Mouse (Mus musculus) embryonic facial prominence, embryonic 13.5 days (tissue): ENCODE data around the gene Ppp1r21. TPM values are rescaled to one million over a fixed set of nuclear protein-coding genes. Genes with fewer than 3 reads are reported as not detected.

ENCODE experiments used
- ATAC-seq: fragments of 200-750 bp; cut with Nextera tagmentation; 2 replicates; pipeline ENCODE4 v1.8.0; 2017; ENCODE audit warnings: low read depth; ENCODE audit not compliant: insufficient number of reproducible peaks, insufficient read depth, low FRiP score, low TSS enrichment
- H3K27ac ChIP-seq: fragments of 300-500 bp; sonication (generic); 2 replicates; pipeline ENCODE4 v1.5.1; 2015; ENCODE audit warnings: moderate library complexity, mild to moderate bottlenecking, inconsistent platforms
- H3K27me3 ChIP-seq: fragments of 300-500 bp; sonication (generic); 2 replicates; pipeline ENCODE4 v1.6.1; 2015; ENCODE audit warnings: mild to moderate bottlenecking, inconsistent platforms
- H3K36me3 ChIP-seq: fragments of 300-500 bp; sonication (generic); 2 replicates; pipeline ENCODE4 v1.6.1; 2015; ENCODE audit warnings: mild to moderate bottlenecking, inconsistent platforms
- H3K4me1 ChIP-seq: fragments of 300-500 bp; sonication (generic); 2 replicates; pipeline ENCODE4 v1.6.1; 2015; ENCODE audit warnings: inconsistent platforms
- H3K4me2 ChIP-seq: fragments of 300-500 bp; sonication (generic); 2 replicates; pipeline ENCODE4 v1.6.1; 2015; ENCODE audit warnings: moderate library complexity, mild to moderate bottlenecking, inconsistent platforms
- H3K4me3 ChIP-seq: fragments of 300-500 bp; sonication (generic); 2 replicates; pipeline ENCODE4 v1.5.1; 2015; ENCODE audit warnings: mild to moderate bottlenecking, inconsistent platforms
- H3K9ac ChIP-seq: fragments of 300-500 bp; sonication (generic); 2 replicates; pipeline ENCODE4 v1.6.1; 2015; ENCODE audit warnings: mild to moderate bottlenecking, inconsistent platforms
- H3K9me3 ChIP-seq: fragments of 300-500 bp; sonication (generic); 2 replicates; pipeline ENCODE4 v1.6.1; 2016; ENCODE audit warnings: inconsistent platforms
- WGBS: fragments of 180-500 bp; shearing (Covaris S2); methylation state at CpG from one replicate; pipeline ENCODE4 v1.1.7; 2015; ENCODE audit warnings: mixed read lengths; 5-methylcytosine and 5-hydroxymethylcytosine counted together
- polyA plus RNA-seq: library from polyadenylated mRNA; unstranded; fragments of >200 nt; fragmentation: Nextera tagmentation; extraction: Ambion mirVana; gene quantifications from 2 replicates; pipeline ENCODE4 v1.2.1, GENCODE M21; 2015

Ppp1r21 gene
- polyA plus RNA-seq, 1 experiment from 2014 or later = 19.6 TPM

DNA sequence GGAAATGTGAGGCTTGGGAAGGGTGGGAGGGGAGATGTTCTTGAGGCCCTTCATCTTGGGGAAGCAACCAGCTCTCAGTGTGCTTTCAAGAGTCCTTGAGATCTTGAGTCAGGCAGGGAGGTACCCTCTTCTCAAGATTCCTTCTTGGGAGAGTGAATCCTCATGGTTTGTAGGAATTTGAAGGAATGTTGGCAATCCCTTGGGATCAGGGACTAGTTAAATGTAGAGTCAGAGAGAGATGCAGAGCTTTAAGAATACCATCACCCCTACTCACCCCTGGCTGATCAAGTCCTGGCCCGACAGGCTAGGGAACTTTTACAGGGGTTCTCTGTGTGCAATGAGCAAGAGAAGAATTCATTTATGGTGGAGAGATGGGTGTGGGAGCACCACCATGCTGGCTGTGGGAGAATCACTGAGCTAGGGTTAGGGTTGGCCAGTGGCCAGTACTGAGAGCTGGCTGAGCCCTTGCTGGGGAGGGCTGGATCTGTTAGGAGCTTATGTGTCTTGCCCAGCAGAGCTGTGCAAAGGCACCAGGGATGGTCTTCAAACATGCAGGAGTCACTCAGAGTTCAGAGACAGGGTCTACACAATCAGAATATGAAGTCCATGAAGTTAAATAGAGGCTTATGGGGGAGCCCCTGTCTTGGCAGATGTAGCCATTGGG, 85.7 kb downstream of the Ppp1r21 start:
- 85% methylated on average over 1 of the region's 1 CpGs for WGBS
- Histone ChIP-seq H3K4me3 (no peak overlapping the region), H3K9me3 (no peaks in the 10 kb centered on the region), H3K4me2 (no peak overlapping the region), H3K36me3 (peaks cover 11% of the 10 kb centered on the region), H3K27me3 (no peaks in the 10 kb centered on the region), H3K27ac (no peak overlapping the region), H3K4me1 (peaks cover 18% of the 10 kb centered on the region), H3K9ac (no peak overlapping the region)
- ATAC-seq = no peak

DNA sequence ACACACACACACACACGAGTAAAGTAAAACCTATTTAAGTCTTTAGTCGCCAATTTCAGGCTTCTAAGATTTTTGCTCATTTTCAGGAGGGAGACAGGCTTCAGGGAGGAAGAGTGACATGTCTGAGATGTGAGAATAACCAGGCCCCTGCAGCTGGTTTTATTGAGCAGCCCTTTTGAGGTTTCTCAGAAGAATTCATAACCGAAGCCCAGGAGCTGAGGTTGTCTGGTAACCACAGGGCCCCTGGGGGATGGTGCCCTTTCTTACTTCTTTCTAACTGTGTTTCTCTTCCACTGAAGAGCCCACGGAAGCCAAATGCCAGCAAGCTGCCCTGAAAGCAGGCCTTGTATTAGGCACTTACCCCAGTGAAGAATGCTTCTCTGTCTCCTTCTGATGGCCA, 91.0 kb downstream of the Ppp1r21 start:
- Histone ChIP-seq H3K9me3 (no peaks in the 10 kb centered on the region), H3K27me3 (no peaks in the 10 kb centered on the region), H3K4me2 (no peak overlapping the region), H3K36me3 (peaks cover 35% of the 10 kb centered on the region), H3K9ac (no peak overlapping the region), H3K4me1 (peaks cover 17% of the 10 kb centered on the region), H3K27ac (peak overlapping the region; percentile 39; the same call in 1 of the 2 replicates), H3K4me3 (no peak overlapping the region)
- no peak for ATAC-seq
- WGBS = 59% methylated on average over 4 of the region's 4 CpGs

DNA sequence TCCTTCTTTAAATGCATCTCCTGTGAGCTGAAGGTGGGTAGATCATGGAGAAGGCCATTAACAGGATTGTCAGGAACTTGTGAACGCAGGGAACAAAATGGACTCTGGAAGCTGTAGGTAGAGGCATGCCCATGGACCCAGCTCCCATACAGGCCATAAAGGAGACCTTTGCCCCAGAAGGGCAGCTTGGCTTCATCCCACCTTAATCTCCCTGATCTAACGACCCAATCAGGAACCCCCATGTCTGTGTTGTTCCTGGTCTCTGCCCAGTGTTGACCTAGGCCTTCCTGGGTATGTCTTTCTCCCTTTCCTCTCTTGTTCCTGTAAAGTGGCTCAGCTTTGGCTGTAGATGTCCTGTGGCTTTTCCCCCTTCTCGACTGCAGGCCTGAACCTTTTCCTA, 91.5 kb downstream of the Ppp1r21 start:
- Histone ChIP-seq H3K36me3 (peaks cover 34% of the 10 kb centered on the region), H3K4me1 (peaks cover 21% of the 10 kb centered on the region), H3K4me3 (no peak overlapping the region), H3K4me2 (no peak overlapping the region), H3K9me3 (no peaks in the 10 kb centered on the region), H3K27ac (no peak overlapping the region), H3K27me3 (no peaks in the 10 kb centered on the region), H3K9ac (no peak overlapping the region)
- WGBS = 88% methylated on average over 3 of the region's 3 CpGs
- no peak for ATAC-seq

DNA sequence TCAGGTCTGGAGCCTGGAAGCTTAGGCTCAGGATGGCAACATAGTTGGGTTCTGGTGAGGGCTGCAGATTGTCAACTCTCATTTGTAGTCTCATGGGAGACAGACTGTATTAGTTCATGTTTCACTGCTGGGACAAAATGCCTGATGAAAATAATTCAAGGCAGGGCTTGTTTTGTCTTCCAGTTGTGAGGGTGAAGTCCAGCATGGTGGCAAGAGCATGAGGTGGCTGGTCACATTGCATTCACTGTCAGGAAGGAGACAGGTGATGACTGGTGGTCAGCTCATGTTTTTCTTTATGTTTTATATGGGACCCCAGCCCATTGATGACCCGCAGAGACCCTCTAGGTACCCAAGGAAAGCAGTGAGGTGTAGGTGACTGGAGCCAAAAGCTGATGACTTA, 92.8 kb downstream of the Ppp1r21 start:
- Histone ChIP-seq H3K27me3 (no peaks in the 10 kb centered on the region), H3K9me3 (no peaks in the 10 kb centered on the region), H3K36me3 (peaks cover 25% of the 10 kb centered on the region), H3K4me3 (no peak overlapping the region), H3K9ac (no peak overlapping the region), H3K4me2 (no peak overlapping the region), H3K4me1 (peaks cover 34% of the 10 kb centered on the region), H3K27ac (no peak overlapping the region)
- WGBS = 93% methylated on average over 1 of the region's 1 CpGs
- ATAC-seq = no peak

DNA sequence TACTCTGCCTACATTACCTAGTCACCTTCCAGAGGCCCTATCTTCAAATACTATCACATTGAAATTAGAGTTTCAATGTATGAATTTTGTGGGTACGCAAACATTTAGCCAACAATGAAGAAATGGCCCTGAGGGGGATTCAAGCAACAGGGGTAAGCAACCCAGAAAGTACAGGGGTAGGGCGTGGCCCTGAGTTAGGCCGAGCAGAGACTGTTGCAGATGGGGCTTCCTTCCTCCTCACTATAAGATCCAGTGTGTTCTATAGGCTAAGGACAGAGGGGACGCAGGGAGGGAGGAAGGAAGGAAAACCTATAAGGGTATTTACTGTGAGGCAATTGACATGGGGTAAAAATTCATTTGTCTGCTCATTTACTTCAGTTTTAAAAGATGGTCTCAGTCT, 94.5 kb downstream of the Ppp1r21 start:
- H3K4me2 ChIP-seq = no peak overlapping the region
- WGBS = 83% methylated on average over 4 of the region's 4 CpGs
- H3K4me3 ChIP-seq = no peak overlapping the region
- H3K27ac ChIP-seq = no peak overlapping the region
- H3K36me3 ChIP-seq = peaks cover 25% of the 10 kb centered on the region
- H3K27me3 ChIP-seq = no peaks in the 10 kb centered on the region
- peaks cover 51% of the 10 kb centered on the region for H3K4me1 ChIP-seq
- ATAC-seq = no peak
- H3K9me3 ChIP-seq = no peaks in the 10 kb centered on the region
- H3K9ac ChIP-seq = no peak overlapping the region

DNA sequence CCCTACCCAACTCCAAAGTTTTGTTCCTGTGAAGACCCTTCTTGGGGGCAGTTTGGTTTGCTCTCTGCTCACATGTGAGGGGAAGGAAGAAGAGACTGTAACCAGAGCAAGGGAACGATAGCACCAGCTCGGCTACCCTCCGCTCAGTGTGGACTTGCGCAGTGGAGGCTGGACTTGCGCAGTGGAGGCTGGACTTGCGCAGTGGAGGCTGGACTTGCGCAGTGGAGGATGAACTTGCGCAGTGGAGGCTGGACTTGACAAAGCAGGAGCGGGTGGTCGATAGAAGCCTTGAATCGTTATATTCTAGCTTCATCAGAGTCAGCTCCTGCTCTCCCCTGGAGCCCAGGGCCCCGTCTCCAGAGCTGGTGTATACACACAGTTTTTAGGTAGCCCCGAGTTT, 95.4 kb downstream of the Ppp1r21 start:
- no peak overlapping the region for H3K4me3 ChIP-seq
- 87% methylated on average over 13 of the region's 13 CpGs for WGBS
- no peaks in the 10 kb centered on the region for H3K9me3 ChIP-seq
- peak overlapping the region; percentile 90 for H3K27ac ChIP-seq
- no peaks in the 10 kb centered on the region for H3K27me3 ChIP-seq
- peaks cover 60% of the 10 kb centered on the region for H3K4me1 ChIP-seq
- ATAC-seq = no peak
- no peak overlapping the region for H3K9ac ChIP-seq
- H3K4me2 ChIP-seq = no peak overlapping the region
- peaks cover 25% of the 10 kb centered on the region for H3K36me3 ChIP-seq

DNA sequence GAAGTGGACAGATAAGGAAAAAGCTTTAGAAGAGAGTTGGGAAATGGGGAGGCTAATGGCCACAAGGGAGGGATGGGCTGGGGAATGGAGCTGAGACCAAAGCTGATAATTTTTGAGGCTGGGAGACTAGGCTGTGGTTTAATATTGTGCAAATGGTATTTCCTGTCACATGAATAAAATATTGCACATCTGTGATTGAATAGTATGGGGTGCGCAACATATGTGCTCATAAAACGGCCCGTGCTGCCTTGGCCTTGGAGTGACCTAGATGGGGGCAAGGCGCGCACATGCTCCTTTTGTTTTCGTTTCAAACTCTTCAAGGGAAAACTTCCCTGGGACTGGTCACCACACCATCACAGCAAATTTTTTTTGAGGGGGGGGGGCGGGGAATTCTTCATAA, 96.0 kb downstream of the Ppp1r21 start:
- peak overlapping the region; percentile 38 for H3K4me2 ChIP-seq

DNA sequence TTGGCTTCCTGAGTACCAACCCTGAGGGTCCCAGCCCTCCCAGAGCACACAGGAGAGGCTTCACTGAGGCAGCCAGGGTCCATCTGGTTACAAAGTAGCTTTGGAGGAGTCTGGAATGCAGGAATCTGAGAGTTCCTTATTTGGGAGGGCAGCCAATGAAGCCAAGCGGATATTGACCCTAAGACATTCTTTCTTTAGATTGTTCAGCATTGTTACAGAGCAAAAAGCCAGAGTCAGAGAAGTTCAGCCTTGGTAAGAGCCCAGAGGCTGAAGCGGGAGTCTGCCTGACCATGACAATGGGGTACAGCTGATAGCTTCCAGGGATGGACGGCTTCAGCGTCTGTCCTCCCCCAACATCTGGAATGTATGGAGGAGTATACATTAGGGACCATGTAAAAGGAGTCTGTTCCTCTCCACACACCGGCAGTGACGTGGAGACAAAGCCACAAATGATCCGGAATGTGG, 96.5 kb downstream of the Ppp1r21 start:
- H3K27me3 ChIP-seq = no peaks in the 10 kb centered on the region
- H3K27ac ChIP-seq = peak overlapping the region; percentile 90
- 0 out of 2 replicates have a peak, but pooled peaks have one; percentile 24 for ATAC-seq
- H3K9ac ChIP-seq = no peak overlapping the region
- peak overlapping the region; percentile 38 for H3K4me2 ChIP-seq
- H3K36me3 ChIP-seq = peaks cover 17% of the 10 kb centered on the region
- H3K4me3 ChIP-seq = no peak overlapping the region
- no peaks in the 10 kb centered on the region for H3K9me3 ChIP-seq
- WGBS = 6% methylated on average over 7 of the region's 7 CpGs
- H3K4me1 ChIP-seq = peaks cover 65% of the 10 kb centered on the region

More for the DNA sequence above, 96.0 kb downstream of the Ppp1r21 start:
- H3K9me3 ChIP-seq = no peaks in the 10 kb centered on the region
- WGBS = 44% methylated on average over 7 of the region's 7 CpGs
- peaks cover 64% of the 10 kb centered on the region for H3K4me1 ChIP-seq
- H3K27me3 ChIP-seq = no peaks in the 10 kb centered on the region
- H3K36me3 ChIP-seq = peaks cover 21% of the 10 kb centered on the region
- no peak overlapping the region for H3K9ac ChIP-seq
- H3K4me3 ChIP-seq = no peak overlapping the region
- H3K27ac ChIP-seq = peak overlapping the region; percentile 90
- ATAC-seq = no peak

DNA sequence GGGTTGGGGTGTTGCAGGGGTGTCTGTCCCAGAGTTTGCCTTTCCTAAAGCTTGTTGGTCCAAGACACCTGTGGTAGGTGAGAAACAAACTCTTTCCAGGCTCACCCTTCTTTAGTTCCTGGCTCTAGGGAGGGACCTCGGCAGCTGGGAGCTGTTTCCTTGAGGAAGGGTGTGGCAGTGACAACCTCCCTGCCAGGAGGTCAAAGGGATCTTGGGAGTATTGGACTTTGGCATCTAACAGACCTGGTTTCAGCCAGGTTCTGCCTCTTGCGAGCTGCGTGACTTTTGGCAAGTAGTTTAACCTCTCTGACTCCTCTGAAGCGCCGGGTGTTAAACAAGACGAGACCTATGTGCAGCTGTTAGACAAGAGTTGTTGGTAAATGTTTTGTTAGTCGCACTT, 97.2 kb downstream of the Ppp1r21 start:
- WGBS = 76% methylated on average over 7 of the region's 7 CpGs
- H3K4me2 ChIP-seq = peak overlapping the region; percentile 38; the same call in 1 of the 2 replicates
- no peaks in the 10 kb centered on the region for H3K27me3 ChIP-seq
- no peak overlapping the region for H3K4me3 ChIP-seq
- peaks cover 72% of the 10 kb centered on the region for H3K4me1 ChIP-seq
- ATAC-seq = no peak
- H3K36me3 ChIP-seq = peaks cover 9% of the 10 kb centered on the region
- no peak overlapping the region for H3K9ac ChIP-seq
- no peaks in the 10 kb centered on the region for H3K9me3 ChIP-seq
- H3K27ac ChIP-seq = peak overlapping the region; percentile 90

DNA sequence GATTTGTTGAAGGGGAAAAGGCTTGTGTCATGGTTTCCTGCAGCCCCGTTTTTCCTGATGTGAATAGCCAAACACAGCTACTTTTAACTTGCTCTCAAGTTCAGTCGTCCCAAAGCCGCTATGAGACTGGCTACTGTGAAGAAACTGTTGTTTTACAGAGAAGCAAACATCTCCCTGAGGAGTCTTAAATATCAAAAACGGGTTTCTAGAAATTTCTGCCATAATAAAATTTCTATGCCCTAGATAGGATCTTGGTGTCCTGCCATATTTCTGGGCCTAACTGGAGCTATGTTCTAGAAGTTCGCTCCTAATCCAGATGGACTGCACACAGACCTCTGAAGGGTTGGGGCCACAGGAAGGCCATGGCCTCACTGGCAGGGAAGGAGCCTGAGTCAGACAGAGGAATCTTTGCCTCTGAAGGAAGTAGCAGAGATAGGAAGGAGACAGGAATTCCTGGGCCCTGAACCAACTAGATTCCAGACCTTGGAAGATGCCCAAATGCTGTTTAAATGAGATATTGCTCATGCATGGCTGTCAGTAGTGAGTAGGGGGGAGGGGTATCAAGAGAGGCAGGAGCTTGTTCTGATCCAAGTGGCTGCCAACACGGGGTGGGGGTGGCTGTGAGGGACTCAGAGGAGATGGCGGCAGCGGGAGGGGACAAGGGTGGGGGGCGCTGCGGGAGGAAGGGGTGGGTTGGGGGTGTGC, 98.9 kb downstream of the Ppp1r21 start:
- WGBS = 29% methylated on average over 10 of the region's 10 CpGs
- H3K9me3 ChIP-seq = no peaks in the 10 kb centered on the region
- H3K4me2 ChIP-seq = peak overlapping the region; percentile 43
- H3K9ac ChIP-seq = no peak overlapping the region
- no peak overlapping the region for H3K4me3 ChIP-seq
- peaks cover 76% of the 10 kb centered on the region for H3K4me1 ChIP-seq
- no peaks in the 10 kb centered on the region for H3K27me3 ChIP-seq
- ATAC-seq = no peak
- H3K27ac ChIP-seq = peak overlapping the region; percentile 97
- no peaks in the 10 kb centered on the region for H3K36me3 ChIP-seq

DNA sequence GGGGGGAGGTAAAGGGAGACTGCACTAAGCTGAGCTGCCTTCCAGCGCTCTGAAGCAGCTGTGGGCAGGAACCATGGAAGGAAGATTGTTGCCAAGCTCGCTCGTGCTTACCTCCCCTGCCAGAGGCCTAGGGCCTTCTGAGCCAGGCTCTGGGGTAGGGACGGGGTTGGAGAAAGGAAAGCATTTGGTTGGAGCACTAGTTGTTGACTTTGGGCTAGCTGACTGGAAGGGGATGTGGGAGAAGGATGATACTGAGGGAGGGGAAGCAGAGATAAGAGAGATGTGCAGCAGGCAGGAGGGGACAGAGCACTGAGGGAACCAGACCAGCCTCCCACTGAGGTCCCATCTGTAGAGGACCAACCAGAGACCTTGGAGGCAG, 99.5 kb downstream of the Ppp1r21 start:
- peak; percentile 43; the same call in 1 of the 2 replicates for ATAC-seq
- Histone ChIP-seq H3K36me3 (no peaks in the 10 kb centered on the region), H3K4me1 (peaks cover 76% of the 10 kb centered on the region), H3K4me2 (peak overlapping the region; percentile 43), H3K4me3 (peak overlapping the region; percentile 6; the same call in 1 of the 2 replicates), H3K9ac (peak overlapping the region; percentile 51), H3K27me3 (no peaks in the 10 kb centered on the region), H3K9me3 (no peaks in the 10 kb centered on the region), H3K27ac (peak overlapping the region; percentile 97)
- WGBS = 18% methylated on average over 4 of the region's 4 CpGs
